Mouse (Mus musculus): ENCODE results near the gene Nqo2.

GRCm38 (mm10) chr13:33959771-33960170 lies 4.7 kb upstream of the Nqo2 start:
- TF ChIP-seq POLR2A (IDR thresholded peaks at IDR 0.05; ENCODE audit: borderline replicate concordance, low read depth, low read length) = no peak
- TF ChIP-seq CTCF (IDR thresholded peaks at IDR 0.05; ENCODE audit: low read depth, low read length) = no peak
